Mouse (Mus musculus): Measurements from ENCODE around the gene Gm11096. TPM values are rescaled to one million over a fixed set of nuclear protein-coding genes. Genes with fewer than 3 reads are reported as not detected.

Gm11096 gene
- polyA plus RNA-seq (2012; rRNA removed) (not detected in 2 replicates), polyA plus RNA-seq (2014; fragmentation: Nextera tagmentation; extraction: Ambion mirVana) (not detected in 2 replicates)

GRCm38 (mm10) chr17:81441463-81441862, at the start of gene Gm11096:
Gm11096 (plus strand) TSS chr17:81441763.
- H3K9me3 ChIP-seq (ENCODE audit: control insufficient read depth, low read length): no peaks in the 10 kb centered on the region
- H3K4me1 ChIP-seq (replicated peaks; ENCODE audit: control insufficient read depth in 2 of 2, insufficient read depth in 2 of 2, low read length in 1 of 2): no peaks in the 10 kb centered on the region
- no peak within 1 kb of the TSS for H3K9ac ChIP-seq (replicated peaks)
- no peaks in the 10 kb centered on the region for H3K27me3 ChIP-seq (ENCODE audit: control insufficient read depth, insufficient read depth, low read length)
- TF ChIP-seq CTCF (IDR thresholded peaks at IDR 0.05; ENCODE audit: low read depth): no peak
- TF ChIP-seq EP300 (IDR thresholded peaks at IDR 0.05; ENCODE audit: low read depth): no peak
- H3K27ac ChIP-seq: no peak within 1 kb of the TSS
- DNase-seq (ENCODE audit: low read depth in 3 of 3, low spot score in 3 of 3) (no peak), ATAC-seq (ENCODE audit: insufficient read depth) (no peak)
- no peak within 1 kb of the TSS for H3K4me3 ChIP-seq (ENCODE audit: insufficient read depth in 1 of 2, low read depth in 2 of 2, low read length in 2 of 2)
- H3K36me3 ChIP-seq (replicated peaks; ENCODE audit: control insufficient read depth, insufficient read depth, low read depth): no peaks in the 10 kb centered on the region
- no peak within 1 kb of the TSS for H3K4me2 ChIP-seq (ENCODE audit: low read depth)

- Histone ChIP-seq H3K36me3 (replicated peaks; ENCODE audit: control insufficient read depth, insufficient read depth, low read depth) (no peaks in the 10 kb centered on the region), H3K27ac (no peak overlapping the region), H3K4me1 (replicated peaks; ENCODE audit: control insufficient read depth in 2 of 2, insufficient read depth in 2 of 2, low read length in 1 of 2) (no peaks in the 10 kb centered on the region), H3K9me3 (ENCODE audit: control insufficient read depth, low read length) (no peaks in the 10 kb centered on the region), H3K4me2 (ENCODE audit: low read depth) (no peak overlapping the region), H3K4me3 (ENCODE audit: insufficient read depth in 1 of 2, low read depth in 2 of 2, low read length in 2 of 2) (no peak overlapping the region), H3K9ac (replicated peaks) (no peak overlapping the region), H3K27me3 (ENCODE audit: control insufficient read depth, insufficient read depth, low read length) (no peaks in the 10 kb centered on the region)
- TF ChIP-seq EP300 (IDR thresholded peaks at IDR 0.05; ENCODE audit: low read depth) (no peak), CTCF (IDR thresholded peaks at IDR 0.05; ENCODE audit: low read depth) (no peak)
- DNase-seq (ENCODE audit: low read depth in 3 of 3, low spot score in 3 of 3) (no peak), ATAC-seq (ENCODE audit: insufficient read depth) (no peak)
- 37% methylated on average over 4 of the region's 4 CpGs for WGBS (ENCODE audit: insufficient replicate concordance)
These were observed 48.5 kb upstream of the Gm11096 start for GRCm38 (mm10) chr17:81393040-81393439.

- Histone ChIP-seq H3K36me3 (replicated peaks; ENCODE audit: control insufficient read depth, insufficient read depth, low read depth) (no peaks in the 10 kb centered on the region), H3K9ac (replicated peaks) (no peak overlapping the region), H3K27me3 (ENCODE audit: control insufficient read depth, insufficient read depth, low read length) (no peaks in the 10 kb centered on the region), H3K9me3 (ENCODE audit: control insufficient read depth, low read length) (no peaks in the 10 kb centered on the region), H3K4me2 (ENCODE audit: low read depth) (no peak overlapping the region), H3K27ac (no peak overlapping the region), H3K4me3 (ENCODE audit: insufficient read depth in 1 of 2, low read depth in 2 of 2, low read length in 2 of 2) (no peak overlapping the region), H3K4me1 (replicated peaks; ENCODE audit: control insufficient read depth in 2 of 2, insufficient read depth in 2 of 2, low read length in 1 of 2) (no peaks in the 10 kb centered on the region)
- ATAC-seq (ENCODE audit: insufficient read depth) (no peak), DNase-seq (ENCODE audit: low read depth in 3 of 3, low spot score in 3 of 3) (no peak)
- TF ChIP-seq CTCF (IDR thresholded peaks at IDR 0.05; ENCODE audit: low read depth) (no peak), EP300 (IDR thresholded peaks at IDR 0.05; ENCODE audit: low read depth) (no peak)
- WGBS (ENCODE audit: insufficient replicate concordance): 62% methylated on average over 2 of the region's 2 CpGs
These were observed 47.4 kb upstream of the Gm11096 start for GRCm38 (mm10) chr17:81394124-81394523.

- H3K36me3 ChIP-seq (replicated peaks; ENCODE audit: control insufficient read depth, insufficient read depth, low read depth): no peaks in the 10 kb centered on the region
- no peak for DNase-seq (ENCODE audit: low read depth in 3 of 3, low spot score in 3 of 3)
- no peak overlapping the region for H3K4me2 ChIP-seq (ENCODE audit: low read depth)
- no peak for TF ChIP-seq CTCF (IDR thresholded peaks at IDR 0.05; ENCODE audit: low read depth)
- TF ChIP-seq EP300 (IDR thresholded peaks at IDR 0.05; ENCODE audit: low read depth): no peak
- ATAC-seq (ENCODE audit: insufficient read depth): no peak
- H3K27ac ChIP-seq: no peak overlapping the region
- no peaks in the 10 kb centered on the region for H3K27me3 ChIP-seq (ENCODE audit: control insufficient read depth, insufficient read depth, low read length)
- H3K4me3 ChIP-seq (ENCODE audit: insufficient read depth in 1 of 2, low read depth in 2 of 2, low read length in 2 of 2): no peak overlapping the region
- H3K4me1 ChIP-seq (replicated peaks; ENCODE audit: control insufficient read depth in 2 of 2, insufficient read depth in 2 of 2, low read length in 1 of 2): no peaks in the 10 kb centered on the region
- no peak overlapping the region for H3K9ac ChIP-seq (replicated peaks)
- no peaks in the 10 kb centered on the region for H3K9me3 ChIP-seq (ENCODE audit: control insufficient read depth, low read length)
- 56% methylated on average over 1 of the region's 1 CpGs for WGBS (ENCODE audit: insufficient replicate concordance)
These were observed 44.1 kb upstream of the Gm11096 start for GRCm38 (mm10) chr17:81397434-81397833.

- no peaks in the 10 kb centered on the region for H3K9me3 ChIP-seq (ENCODE audit: control insufficient read depth, low read length)
- 63% methylated on average over 5 of the region's 5 CpGs for WGBS (ENCODE audit: insufficient replicate concordance)
- no peak overlapping the region for H3K27ac ChIP-seq
- H3K4me1 ChIP-seq (replicated peaks; ENCODE audit: control insufficient read depth in 2 of 2, insufficient read depth in 2 of 2, low read length in 1 of 2): no peaks in the 10 kb centered on the region
- ATAC-seq (ENCODE audit: insufficient read depth) (no peak), DNase-seq (ENCODE audit: low read depth in 3 of 3, low spot score in 3 of 3) (no peak)
- H3K4me3 ChIP-seq (ENCODE audit: insufficient read depth in 1 of 2, low read depth in 2 of 2, low read length in 2 of 2): no peak overlapping the region
- no peak overlapping the region for H3K4me2 ChIP-seq (ENCODE audit: low read depth)
- no peak overlapping the region for H3K9ac ChIP-seq (replicated peaks)
- no peaks in the 10 kb centered on the region for H3K27me3 ChIP-seq (ENCODE audit: control insufficient read depth, insufficient read depth, low read length)
- TF ChIP-seq CTCF (IDR thresholded peaks at IDR 0.05; ENCODE audit: low read depth): no peak
- TF ChIP-seq EP300 (IDR thresholded peaks at IDR 0.05; ENCODE audit: low read depth): no peak
- no peaks in the 10 kb centered on the region for H3K36me3 ChIP-seq (replicated peaks; ENCODE audit: control insufficient read depth, insufficient read depth, low read depth)
These were observed 41.2 kb upstream of the Gm11096 start for GRCm38 (mm10) chr17:81400377-81400776.

Data from liver, embryonic 14.5 days (tissue).